ENCODE assay signal across 21 mouse cellular contexts in genomic region chr15:10250784-10251183, GRCm38 (mm10).
DNase-seq lines count a peak whose midpoint lies in the region; ATAC-seq and TF ChIP-seq lines count a peak whose summit lies in the region.
"Had no signal": no experiment of that assay in that cellular context is flagged by ENCODE, and none has a peak within 500 bp of the region (broad histone marks: within the 10 kb centered on the region; RNA-seq: fewer than 3 reads in every experiment).

No protein-coding gene starts in this region.

- H3K4me3 ChIP-seq in lung, postnatal 0 days (ENCODE audit: low read depth, low read length): no peak overlapping the region
- no peak overlapping the region for H3K4me3 ChIP-seq in lung, adult 2 months (replicated peaks; ENCODE audit: extremely low read depth, low read depth, low read length)
- H3K4me3 ChIP-seq: embryonic facial prominence, embryonic 10.5 days; forebrain, embryonic 13.5 days; heart, embryonic 13.5 days; hindbrain, embryonic 12.5 days had no signal

- no peaks in the 10 kb centered on the region; the same call in 1 of the 2 replicates for H3K4me1 ChIP-seq in lung, postnatal 0 days (ENCODE audit: insufficient read depth, low read depth, low read length)
- H3K4me1 ChIP-seq in lung, adult 2 months (ENCODE audit: control insufficient read depth, insufficient read depth, low read length): no peaks in the 10 kb centered on the region
- H3K4me1 ChIP-seq: embryonic facial prominence, embryonic 10.5 days; forebrain, embryonic 13.5 days; hindbrain, embryonic 12.5 days had no signal

- TF ChIP-seq EP300 in lung, postnatal 0 days (IDR thresholded peaks at IDR 0.05): no peak; the same call in 1 of the 2 replicates

- 35% methylated on average over 6 of the region's 6 CpGs for WGBS in lung, postnatal 0 days
- 51% methylated on average over 6 of the region's 6 CpGs for WGBS in lung, adult 2 months

- intact Hi-C loops in heart, postnatal 14 days (cut with DNase I): no loop called here

- H3K27ac ChIP-seq in lung, postnatal 0 days (ENCODE audit: low read length): no peak overlapping the region
- H3K27ac ChIP-seq: embryonic facial prominence, embryonic 10.5 days; forebrain, embryonic 13.5 days; heart, embryonic 13.5 days; hindbrain, embryonic 12.5 days had no signal

- H3K4me2 ChIP-seq in lung, postnatal 0 days (replicated peaks; ENCODE audit: low read depth, low read length): no peak overlapping the region
- H3K4me2 ChIP-seq: forebrain, embryonic 13.5 days; heart, embryonic 13.5 days; hindbrain, embryonic 12.5 days had no signal

- no peak overlapping the region for H3K9ac ChIP-seq in lung, postnatal 0 days (replicated peaks; ENCODE audit: low read depth)
- H3K9ac ChIP-seq: forebrain, embryonic 13.5 days; forebrain, postnatal 0 days; heart, embryonic 13.5 days; hindbrain, embryonic 12.5 days had no signal

- peak; percentile 90 for ATAC-seq in lung, postnatal 0 days
- ATAC-seq: activated CD4-positive, CD25-positive, alpha-beta regulatory T cell, adult 4 months; forebrain, embryonic 13.5 days; forebrain, postnatal 0 days; Patski had no signal

- H3K27me3 ChIP-seq in lung, postnatal 0 days (replicated peaks; ENCODE audit: insufficient read depth, low read length): no peaks in the 10 kb centered on the region
- H3K27me3 ChIP-seq: CH12.LX; forebrain, embryonic 13.5 days; heart, embryonic 13.5 days; hindbrain, embryonic 12.5 days had no signal

- no peaks in the 10 kb centered on the region for H3K36me3 ChIP-seq in lung, postnatal 0 days (ENCODE audit: insufficient read depth, low read length)
- H3K36me3 ChIP-seq: embryonic facial prominence, embryonic 10.5 days; heart, embryonic 13.5 days; hindbrain, embryonic 12.5 days had no signal

- TF ChIP-seq POLR2A in lung, adult 2 months (IDR thresholded peaks at IDR 0.05; ENCODE audit: borderline replicate concordance, extremely low read depth, low read depth, low read length): no peak

- no peaks in the 10 kb centered on the region for H3K9me3 ChIP-seq in lung, postnatal 0 days (ENCODE audit: low read length)
- H3K9me3 ChIP-seq: embryonic facial prominence, embryonic 10.5 days; forebrain, embryonic 13.5 days; heart, embryonic 13.5 days; hindbrain, embryonic 12.5 days had no signal

- DNase-seq in kidney, postnatal 10 days: peak; percentile 9
- no peak for DNase-seq in kidney, postnatal 14 days
- peak; percentile 73 for DNase-seq in lung, postnatal 0 days (ENCODE audit: low spot score)
- DNase-seq in lung, adult 2 months: no peak
- peak; percentile 18 to 43 for DNase-seq in lung, postnatal 4 days
- DNase-seq in heart, postnatal 14 days: no peak
- DNase-seq: adrenal gland, adult 2 months; adrenal gland, postnatal 25 days; cerebellum, adult 2 months; cerebellum, postnatal 10 days; forebrain, postnatal 0 days; gastrocnemius, postnatal 36 days; heart, adult 11 months; heart, postnatal 4 days had no signal

- no peak for TF ChIP-seq CTCF in lung, postnatal 0 days (IDR thresholded peaks at IDR 0.05)
- TF ChIP-seq CTCF in lung, adult 2 months (IDR thresholded peaks at IDR 0.05; ENCODE audit: insufficient read depth, low read length): no peak

Comparison
In these comparisons a context has a peak if more than half of its experiments do, and no peak if none do; other contexts are left out.
1. DNase-seq: peak in kidney, postnatal 10 days (single experiment), lung, postnatal 0 days (single experiment) and lung, postnatal 4 days (2 of 2); none in kidney, postnatal 14 days (single experiment), lung, adult 2 months (single experiment) and heart, postnatal 14 days (0 of 2).